Mouse (Mus musculus) inflammation-experienced regulatory T-cells, adult 6 months (primary cell): ENCODE measurements around the gene Gng4. TPM values are rescaled to one million over a fixed set of nuclear protein-coding genes. Genes with fewer than 3 reads are reported as not detected.

Source experiments
- ATAC-seq: one replicate; pipeline ENCODE4 v1.8.0; 2017
- polyA plus RNA-seq, 3 experiments: library from polyadenylated mRNA; unstranded; fragments of 100-300 nt; shearing (Covaris generic); gene quantifications; one replicate each; pipeline ENCODE4 v1.2.1; 2017

Gng4 gene
- polyA plus RNA-seq, 3 experiments from 2014 or later, result not detected

GRCm38 (mm10) chr13:13820234-13821123 is 36.6 kb downstream of the Gng4 start:
- no peak for ATAC-seq

DNA sequence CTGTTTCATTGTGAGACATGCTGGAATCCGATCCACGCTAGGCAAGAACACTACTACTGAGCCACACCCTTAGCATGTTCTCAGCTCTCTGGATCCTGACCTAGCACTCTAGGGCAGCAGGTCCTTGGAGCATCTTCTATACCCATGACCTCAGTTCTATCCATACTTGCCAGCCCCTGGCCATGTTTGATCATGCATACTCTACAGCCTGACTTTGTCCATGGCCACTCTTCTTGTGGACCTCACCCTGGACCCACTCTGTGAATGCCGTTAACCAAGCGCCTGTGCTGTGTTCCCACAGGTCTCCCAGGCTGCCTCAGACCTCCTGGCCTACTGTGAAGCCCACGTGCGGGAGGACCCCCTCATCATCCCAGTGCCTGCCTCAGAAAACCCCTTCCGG is 41.1 kb downstream of the Gng4 start:
- no peak for ATAC-seq

DNA sequence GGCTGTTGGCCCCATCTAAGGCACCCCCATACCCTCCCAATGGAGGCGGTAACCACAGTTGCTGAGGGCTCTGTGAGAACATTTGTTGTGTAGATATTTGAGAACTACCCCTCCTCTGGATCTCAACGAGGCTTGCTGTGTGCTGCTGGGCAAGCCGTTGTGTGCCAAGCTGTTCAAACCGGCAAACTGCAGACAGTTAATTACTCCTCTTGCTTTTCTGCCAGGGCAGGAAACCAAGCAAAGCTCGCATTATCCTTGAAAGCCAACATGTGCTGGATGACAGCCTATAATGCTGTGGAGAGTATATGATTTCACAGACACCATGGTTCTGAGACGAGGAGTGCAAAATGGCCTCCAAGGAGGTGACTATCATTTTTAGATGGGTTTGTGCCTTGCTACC is 42.7 kb downstream of the Gng4 start:
- ATAC-seq, result no peak

DNA sequence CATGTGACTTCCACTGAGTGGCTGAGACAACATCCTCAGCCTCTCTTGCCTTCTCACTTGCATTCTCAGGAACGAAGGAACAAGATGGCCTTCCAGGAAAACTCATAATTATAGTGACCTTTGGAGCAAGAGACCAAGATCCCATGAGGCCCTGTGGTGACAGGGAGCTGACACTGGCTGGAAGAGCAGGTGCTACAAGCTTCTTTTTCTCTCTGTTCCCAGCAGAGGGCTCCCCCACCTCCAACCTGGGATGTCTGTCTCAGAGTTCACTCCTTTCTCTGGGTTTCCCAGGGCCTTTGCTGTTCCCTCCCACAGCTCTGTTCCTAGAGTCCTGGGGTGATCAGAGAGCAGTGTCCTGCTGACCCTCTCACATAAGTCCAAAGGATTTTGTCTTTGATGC is 44.3 kb downstream of the Gng4 start:
- no peak for ATAC-seq

DNA sequence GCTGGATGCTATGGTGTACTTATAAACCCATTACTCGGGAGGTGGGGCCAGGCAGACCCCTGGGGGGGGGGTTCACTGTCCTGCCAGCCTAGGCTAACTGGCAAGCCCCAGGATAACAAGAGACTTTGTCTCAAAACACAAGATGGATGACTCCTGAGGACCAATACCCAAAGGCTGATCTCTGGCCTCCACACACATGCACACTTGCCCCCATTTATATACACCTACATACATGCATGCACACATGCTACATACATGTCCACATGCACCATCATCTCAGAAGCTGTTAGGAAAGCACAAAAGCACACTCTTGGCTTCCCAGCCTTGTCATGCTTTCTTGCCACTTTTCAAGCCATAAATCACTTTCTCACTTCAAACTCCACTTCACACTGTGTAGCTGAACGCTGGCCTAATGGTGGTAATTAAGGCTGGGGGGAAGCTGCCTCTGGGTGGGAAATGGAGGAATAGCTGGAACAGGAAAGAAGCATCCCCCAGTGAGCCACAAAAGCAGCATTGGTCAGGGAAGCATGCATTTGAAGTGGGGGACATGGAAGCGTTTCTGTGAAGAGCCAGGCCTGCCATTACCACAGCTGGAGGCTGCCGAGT is 46.7 kb downstream of the Gng4 start:
- ATAC-seq, result no peak

GRCm38 (mm10) chr13:13835180-13835579 is 51.3 kb downstream of the Gng4 start:
- ATAC-seq, result no peak

DNA sequence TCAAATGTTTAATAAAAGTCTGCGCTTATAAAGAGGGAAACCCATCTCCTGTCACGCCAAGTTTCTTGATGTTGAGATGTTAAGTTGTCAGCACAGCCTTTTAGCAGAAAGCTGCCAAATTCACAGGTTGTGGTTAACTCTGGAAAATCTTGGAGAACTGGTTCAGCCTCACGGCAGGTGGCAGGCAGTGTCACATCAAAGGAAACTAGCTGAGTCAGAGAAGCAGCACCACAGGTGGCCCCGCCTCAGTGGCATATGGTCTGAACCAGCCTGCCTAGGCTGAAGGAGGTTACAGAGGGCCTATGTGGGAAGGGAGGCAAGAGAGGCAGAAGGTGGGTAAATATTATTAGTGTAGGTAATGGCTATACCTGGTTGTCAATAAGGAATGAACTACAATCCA is 61.2 kb downstream of the Gng4 start:
- ATAC-seq, result no peak

DNA sequence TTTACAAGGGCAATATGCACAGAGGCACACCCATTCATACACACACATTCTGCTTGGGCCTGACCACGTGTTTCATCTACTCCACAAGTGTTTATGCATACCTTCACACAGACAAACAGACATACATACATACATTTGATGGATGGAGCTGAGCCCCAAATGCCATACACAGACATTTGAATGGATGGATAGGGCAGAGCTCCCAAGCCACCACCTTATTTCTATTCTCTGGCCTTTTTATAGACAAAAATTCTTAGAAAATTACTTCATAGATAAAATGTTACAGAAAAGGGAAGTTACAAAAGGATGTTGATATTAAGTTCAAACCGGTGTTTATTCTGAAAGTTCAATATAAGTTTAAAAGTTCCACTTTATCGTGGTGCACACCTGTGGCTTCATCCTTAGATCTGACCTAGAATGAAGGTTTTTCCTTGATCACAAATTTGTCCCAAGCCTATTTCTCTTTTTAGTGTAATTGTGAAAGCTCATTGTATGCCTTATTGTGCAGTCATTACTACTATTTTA is 63.3 kb downstream of the Gng4 start:
- ATAC-seq, result no peak

DNA sequence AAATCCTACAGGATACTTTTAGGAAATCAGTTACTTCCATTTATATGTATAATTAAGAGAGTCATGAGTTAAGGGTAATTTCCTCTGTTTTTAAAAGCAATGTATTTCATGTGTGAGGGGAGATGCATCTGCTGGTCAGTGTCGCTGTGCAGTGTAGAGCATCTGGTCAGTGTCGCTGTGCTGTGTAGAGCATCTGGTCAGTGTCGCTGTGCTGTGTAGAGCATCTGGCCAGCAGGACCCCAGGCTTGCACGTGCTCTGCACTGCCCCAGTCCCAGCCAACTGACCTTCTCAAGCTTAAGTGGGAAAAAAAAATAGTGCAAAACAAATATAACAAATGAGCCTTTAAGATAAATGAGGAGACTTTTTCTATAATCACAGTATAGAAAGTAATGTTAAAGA is 73.3 kb downstream of the Gng4 start:
- ATAC-seq, result no peak

- no peak for ATAC-seq
Measured at GRCm38 (mm10) chr13:13862346-13862745, 78.5 kb downstream of the Gng4 start.

DNA sequence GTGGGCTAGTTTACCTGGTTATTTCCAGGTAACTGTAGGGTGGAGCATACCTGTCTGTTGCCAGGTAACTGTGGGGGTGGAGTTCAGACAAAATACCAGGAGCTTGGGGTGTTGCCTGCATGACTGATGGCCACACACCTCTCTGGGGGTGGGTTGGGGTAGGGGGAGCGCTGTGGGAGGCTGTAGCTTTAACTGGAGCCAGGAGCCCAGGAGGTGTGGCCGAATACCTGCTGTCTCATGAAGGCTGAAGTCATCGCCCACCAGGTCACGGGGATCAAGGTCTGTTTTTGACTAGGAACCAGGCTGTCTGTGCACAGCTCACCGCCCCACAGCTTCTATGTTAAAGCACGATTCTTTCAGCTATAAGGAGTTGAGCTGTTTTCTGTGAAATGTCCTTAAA is 79.1 kb downstream of the Gng4 start:
- no peak for ATAC-seq

DNA sequence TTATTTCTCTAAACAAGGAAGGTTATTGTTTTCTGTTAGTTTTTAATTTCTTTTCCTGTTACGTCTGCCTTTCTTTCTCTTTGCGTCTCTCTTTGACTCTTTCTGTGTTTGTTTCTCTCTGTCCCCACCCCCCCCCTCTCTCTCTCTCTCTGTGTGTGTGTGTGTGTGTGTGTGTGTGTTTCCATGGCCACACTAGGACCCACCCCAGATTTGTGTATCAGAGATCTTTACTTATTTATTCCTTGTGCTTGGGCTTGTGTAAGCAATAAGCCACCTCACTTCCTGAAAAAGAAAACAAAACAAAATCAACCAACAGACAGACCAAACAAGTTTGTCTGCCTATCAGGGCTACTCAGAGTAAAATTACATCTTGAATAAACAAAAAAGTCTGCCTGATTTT is 82.5 kb downstream of the Gng4 start:
- ATAC-seq, result no peak

DNA sequence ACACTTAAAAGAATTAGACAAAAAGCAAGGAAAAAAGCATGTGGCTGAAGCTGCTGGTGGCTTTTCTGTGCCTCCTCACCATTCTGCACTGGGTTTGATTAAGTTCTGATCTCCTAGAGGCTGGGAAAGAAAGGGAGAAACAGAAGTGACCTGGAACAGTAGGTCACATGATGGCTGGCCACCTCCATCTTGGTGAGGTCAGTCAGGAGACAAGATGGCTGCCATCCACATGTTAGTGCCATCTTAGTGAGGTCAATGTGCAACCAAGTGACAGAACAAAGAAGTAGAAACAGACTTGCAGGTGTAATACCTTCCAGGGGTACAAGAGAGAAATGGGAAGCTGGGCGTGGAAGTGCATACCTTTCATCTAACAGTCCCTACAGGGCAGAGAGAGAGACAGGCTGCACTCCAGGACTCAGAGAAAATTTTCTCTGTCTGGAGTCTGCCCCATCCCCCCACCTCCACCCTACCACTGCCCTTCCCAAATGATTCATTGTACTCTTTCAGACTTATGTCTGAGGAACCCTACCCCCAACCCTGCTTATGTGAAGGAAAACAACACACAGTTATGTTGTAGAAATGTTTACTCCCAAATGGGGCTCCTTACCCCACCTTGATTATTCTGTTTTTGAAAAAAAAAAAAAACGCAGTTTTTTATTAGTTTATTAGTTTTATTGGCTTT is 83.4 kb downstream of the Gng4 start:
- no peak for ATAC-seq

DNA sequence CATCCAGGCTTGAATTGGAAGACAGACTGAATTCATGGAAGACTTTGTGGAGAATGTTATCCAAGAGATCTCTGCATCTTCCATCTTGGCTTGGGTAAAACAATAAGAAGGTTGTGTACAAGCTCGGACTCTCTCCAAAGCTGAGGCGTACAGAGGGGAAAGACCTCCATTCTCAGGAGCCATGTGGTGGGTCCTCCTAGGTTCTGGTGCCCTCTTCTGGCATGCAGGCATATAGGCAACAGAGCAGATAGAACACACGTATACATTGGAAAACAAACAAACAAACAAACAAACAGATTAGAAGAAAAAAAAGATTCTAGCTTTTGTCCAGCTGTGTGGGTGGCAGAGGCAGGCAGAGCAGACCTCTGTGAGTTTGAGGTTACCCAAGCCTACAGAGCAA is 84.1 kb downstream of the Gng4 start:
- ATAC-seq, result no peak

Other genes starting within 250 kb of the Gng4 start
- 10 to 100 TPM; 13.9 to 18.7 (median 14.4) TPM for gene Lyst, start 193.7 kb upstream of the Gng4 start, polyA plus RNA-seq
- 10 to 100 TPM in 2 of 3 experiments, 1 to 10 TPM in 1; 8.9 to 12.7 (median 11.7) TPM for gene B3galnt2, start 170.4 kb downstream of the Gng4 start, polyA plus RNA-seq